Mouse (Mus musculus) C2C12 (cell line): ENCODE data around the gene Syne2. TPM values are rescaled to one million over a fixed set of nuclear protein-coding genes. Genes with fewer than 3 reads are reported as not detected.
"Not testable (repeated sequence)": the region's sequence is repeated elsewhere in the genome, so short reads cannot be mapped to it uniquely, and the experiment has no call there.

Source experiments
- H3K27me3 ChIP-seq: one replicate; pipeline ENCODE4 v1.6.1; 2011; ENCODE audit not compliant: control insufficient read depth, insufficient read depth, insufficient read length
- H3K36me3 ChIP-seq: one replicate; pipeline ENCODE4 v1.6.1; 2011; ENCODE audit not compliant: control insufficient read depth, insufficient read depth
- H3K4me3 ChIP-seq: one replicate; pipeline ENCODE4 v1.5.1; 2011; ENCODE audit warnings: mild to moderate bottlenecking, control low read depth; ENCODE audit not compliant: poor library complexity, insufficient read depth, severe bottlenecking
- H3K79me2 ChIP-seq: one replicate; pipeline ENCODE4 v1.6.1; 2011; ENCODE audit not compliant: control insufficient read depth, insufficient read depth
- H3K79me3 ChIP-seq: one replicate; pipeline ENCODE4 v1.6.1; 2011; ENCODE audit warnings: low read depth, control low read depth
- H3ac ChIP-seq: one replicate; pipeline ENCODE3; 2011; ENCODE audit warnings: low read depth; ENCODE audit not compliant: control insufficient read depth, insufficient read length
- CEBPB ChIP-seq: IDR thresholded peaks from one replicate; pipeline ENCODE4 v1.6.1; 2011; ENCODE audit warnings: low read depth, mild to moderate bottlenecking, control low read depth, moderate library complexity
- CTCF ChIP-seq: IDR thresholded peaks from one replicate; pipeline ENCODE4 v1.5.1; 2011; ENCODE audit not compliant: control insufficient read depth, insufficient read depth, insufficient read length
- FOSL1 ChIP-seq: IDR thresholded peaks from one replicate; pipeline ENCODE4 v1.8.0; 2011; ENCODE audit warnings: mild to moderate bottlenecking, low read length; ENCODE audit not compliant: poor library complexity, insufficient read depth, severe bottlenecking
- MAX ChIP-seq: IDR thresholded peaks from one replicate; pipeline ENCODE4 v1.6.1; 2011; ENCODE audit warnings: mild to moderate bottlenecking, control low read depth
- MYOD1 ChIP-seq: IDR thresholded peaks from one replicate; pipeline ENCODE4 v1.6.1; 2011; ENCODE audit warnings: low read depth; ENCODE audit not compliant: control insufficient read depth, insufficient read length
- MYOG ChIP-seq: IDR thresholded peaks from one replicate; pipeline ENCODE4 v1.6.1; 2011; ENCODE audit not compliant: control insufficient read depth, insufficient read length; ENCODE audit errors: extremely low read depth
- USF1 ChIP-seq: IDR thresholded peaks from one replicate; pipeline ENCODE4 v1.6.1; 2011; ENCODE audit warnings: low read depth, mild to moderate bottlenecking, control low read depth, moderate library complexity
- long read RNA-seq, 2 experiments: library from polyadenylated mRNA; unstranded; transcript quantifications; one replicate each; pipeline ENCODE4 v2.0.0; 2019 to 2020
- polyA plus RNA-seq: library from polyadenylated mRNA; unstranded; fragments of >200 nt; fragmentation: generic; extraction: Trizol; gene quantifications from one replicate; pipeline ENCODE4 v1.2.1, GENCODE M21; 2012; ENCODE audit warnings: missing spikeins

The Syne2 gene
- 5.3 TPM for polyA plus RNA-seq
- long read RNA-seq, experiment 1, partial matches to known transcripts, result 1 of 1 reads
- long read RNA-seq, experiment 1, other reads (novel, unspliced or antisense), result 0 of 1 reads
- long read RNA-seq, experiment 2, partial matches to known transcripts, result 40 of 43 reads
- long read RNA-seq, experiment 2, other reads (novel, unspliced or antisense), result 2 of 43 reads

- Histone ChIP-seq H3K36me3 (no peaks in the 10 kb centered on the region), H3ac (peak within 1 kb of the TSS; percentile 80), H3K4me3 (peak within 1 kb of the TSS; percentile 59), H3K79me3 (peaks cover 4% of the 10 kb centered on the region), H3K27me3 (no peaks in the 10 kb centered on the region), H3K79me2 (peaks cover 22% of the 10 kb centered on the region)
- TF ChIP-seq MYOD1, result no peak
- no peak for TF ChIP-seq MYOG
- no peak for TF ChIP-seq USF1
- no peak for TF ChIP-seq CTCF
- no peak for TF ChIP-seq CEBPB
- TF ChIP-seq MAX, result no peak
- TF ChIP-seq FOSL1, result no peak
Observed at GRCm38 (mm10) chr12:75817959-75818452, at the start of gene Syne2. Syne2 (plus strand) TSS chr12:75818134.

GRCm38 (mm10) chr12:75771410-75771809 is 46.5 kb upstream of the Syne2 start:
- Histone ChIP-seq H3K27me3 (no peaks in the 10 kb centered on the region), H3K4me3 (no peak overlapping the region), H3K36me3 (no peaks in the 10 kb centered on the region), H3K79me2 (no peaks in the 10 kb centered on the region), H3ac (no peak overlapping the region), H3K79me3 (no peaks in the 10 kb centered on the region)
- TF ChIP-seq CEBPB (no peak), CTCF (no peak), FOSL1 (no peak), MYOD1 (no peak), MYOG (no peak), MAX (no peak), USF1 (no peak)

- H3K27me3 ChIP-seq, result no peaks in the 10 kb centered on the region
- TF ChIP-seq USF1 (peak; percentile 30), MYOD1 (no peak), MAX (peak; percentile 37)
- H3K79me2 ChIP-seq, result no peaks in the 10 kb centered on the region
- H3K4me3 ChIP-seq, result no peak overlapping the region
- no peaks in the 10 kb centered on the region for H3K79me3 ChIP-seq
- no peak overlapping the region for H3ac ChIP-seq
- H3K36me3 ChIP-seq, result no peaks in the 10 kb centered on the region
Observed at GRCm38 (mm10) chr12:75772424-75773034, 45.4 kb upstream of the Syne2 start.

- Histone ChIP-seq H3K36me3 (no peaks in the 10 kb centered on the region), H3ac (no peak overlapping the region), H3K79me3 (no peaks in the 10 kb centered on the region), H3K27me3 (peaks cover 4% of the 10 kb centered on the region), H3K79me2 (no peaks in the 10 kb centered on the region), H3K4me3 (no peak overlapping the region)
- TF ChIP-seq USF1, result no peak
- no peak for TF ChIP-seq CEBPB
- TF ChIP-seq MAX, result no peak
- TF ChIP-seq MYOG, result no peak
- no peak for TF ChIP-seq FOSL1
- no peak for TF ChIP-seq MYOD1
- no peak for TF ChIP-seq CTCF
Observed at GRCm38 (mm10) chr12:75781445-75781844, 36.5 kb upstream of the Syne2 start.

- Histone ChIP-seq H3K4me3 (no peak overlapping the region), H3K27me3 (peaks cover 4% of the 10 kb centered on the region), H3K36me3 (no peaks in the 10 kb centered on the region), H3K79me2 (no peaks in the 10 kb centered on the region), H3K79me3 (no peaks in the 10 kb centered on the region), H3ac (no peak overlapping the region)
- TF ChIP-seq CTCF (no peak), CEBPB (no peak), FOSL1 (no peak), USF1 (no peak), MAX (no peak), MYOD1 (no peak), MYOG (no peak)
Observed at GRCm38 (mm10) chr12:75781995-75782394, 35.9 kb upstream of the Syne2 start.

- no peaks in the 10 kb centered on the region for H3K36me3 ChIP-seq
- no peaks in the 10 kb centered on the region for H3K79me3 ChIP-seq
- no peaks in the 10 kb centered on the region for H3K79me2 ChIP-seq
- TF ChIP-seq MAX (no peak), MYOG (no peak), CEBPB (no peak), MYOD1 (no peak), CTCF (no peak), FOSL1 (no peak), USF1 (no peak)
- H3K4me3 ChIP-seq, result no peak overlapping the region
- H3ac ChIP-seq, result no peak overlapping the region
- H3K27me3 ChIP-seq, result peaks cover 4% of the 10 kb centered on the region
Observed at GRCm38 (mm10) chr12:75784271-75784751, 33.6 kb upstream of the Syne2 start.

GRCm38 (mm10) chr12:75786681-75787080 is 31.3 kb upstream of the Syne2 start:
- H3K36me3 ChIP-seq, H3K79me3 ChIP-seq, H3K27me3 ChIP-seq, H3K4me3 ChIP-seq, H3ac ChIP-seq, H3K79me2 ChIP-seq: not testable (repeated sequence)
